Mouse (Mus musculus): ENCODE data around the gene Ess2.
A peak's percentile ranks its signal among the peaks of the same experiment; 100 is the strongest.
"Not testable (repeated sequence)": the region's sequence is repeated elsewhere in the genome, so short reads cannot be mapped to it uniquely, and the experiment has no call there.

Gene Ess2

GRCm38 (mm10) chr16:17911052-17911595 lies at the start of gene Ess2:
Gene Ess2 (minus strand): TSS chr16:17911348.
- DNase-seq (ENCODE audit: low spot score in 2 of 2) = peak; percentile 84 to 85

GRCm38 (mm10) chr16:17956052-17956638 lies 45.0 kb upstream of the Ess2 start:
- not testable (repeated sequence) for DNase-seq (ENCODE audit: low spot score in 2 of 2)

GRCm38 (mm10) chr16:17951618-17952017 lies 40.5 kb upstream of the Ess2 start:
- DNase-seq (ENCODE audit: low spot score in 2 of 2) = no peak

GRCm38 (mm10) chr16:17950068-17950467 lies 38.9 kb upstream of the Ess2 start:
- no peak for DNase-seq (ENCODE audit: low spot score in 2 of 2)

- DNase-seq (ENCODE audit: low spot score in 2 of 2) = no peak
Observed at GRCm38 (mm10) chr16:17949421-17949877, 38.3 kb upstream of the Ess2 start.

GRCm38 (mm10) chr16:17945081-17945831 lies 34.1 kb upstream of the Ess2 start:
- no peak for DNase-seq (ENCODE audit: low spot score in 2 of 2)

- DNase-seq (ENCODE audit: low spot score in 2 of 2) = no peak
Observed at GRCm38 (mm10) chr16:17943466-17943865, 32.3 kb upstream of the Ess2 start.

GRCm38 (mm10) chr16:17939255-17939751 lies 28.2 kb upstream of the Ess2 start:
- no peak for DNase-seq (ENCODE audit: low spot score in 2 of 2)

GRCm38 (mm10) chr16:17938821-17939220 lies 27.7 kb upstream of the Ess2 start:
- DNase-seq (ENCODE audit: low spot score in 2 of 2) = peak; percentile 48 to 67

GRCm38 (mm10) chr16:17938187-17938586 lies 27.0 kb upstream of the Ess2 start:
- DNase-seq (ENCODE audit: low spot score in 2 of 2) = no peak

GRCm38 (mm10) chr16:17936776-17937175 lies 25.6 kb upstream of the Ess2 start:
- no peak for DNase-seq (ENCODE audit: low spot score in 2 of 2)

GRCm38 (mm10) chr16:17934445-17934910 lies 23.3 kb upstream of the Ess2 start:
- no peak for DNase-seq (ENCODE audit: low spot score in 2 of 2)

GRCm38 (mm10) chr16:17933594-17934444 lies 22.7 kb upstream of the Ess2 start:
- no peak for DNase-seq (ENCODE audit: low spot score in 2 of 2)

- no peak for DNase-seq (ENCODE audit: low spot score in 2 of 2)
Observed at GRCm38 (mm10) chr16:17931906-17932460, 20.8 kb upstream of the Ess2 start.

GRCm38 (mm10) chr16:17929631-17930030 lies 18.5 kb upstream of the Ess2 start:
- no peak for DNase-seq (ENCODE audit: low spot score in 2 of 2)

GRCm38 (mm10) chr16:17929211-17929610 lies 18.1 kb upstream of the Ess2 start:
- no peak for DNase-seq (ENCODE audit: low spot score in 2 of 2)

- peak; percentile 78 to 80 for DNase-seq (ENCODE audit: low spot score in 2 of 2)
Observed at GRCm38 (mm10) chr16:17928627-17929104, 17.5 kb upstream of the Ess2 start.

- DNase-seq (ENCODE audit: low spot score in 2 of 2) = peak; percentile 70 to 75
Observed at GRCm38 (mm10) chr16:17928087-17928580, 17.0 kb upstream of the Ess2 start, which contains the start of gene Slc25a1. Gene Slc25a1 (minus strand): TSS chr16:17928219.

GRCm38 (mm10) chr16:17927351-17928082 lies 16.4 kb upstream of the Ess2 start:
- peak in 1 of 2 experiments; percentile 44 for DNase-seq (ENCODE audit: low spot score in 2 of 2)

GRCm38 (mm10) chr16:17922163-17922538 lies 11.0 kb upstream of the Ess2 start:
- DNase-seq (ENCODE audit: low spot score in 2 of 2) = no peak
